Mouse (Mus musculus) lung, embryonic 16.5 days (tissue): ENCODE measurements at regions not wholly inside any gene's neighbourhood (a gene's known extent, or its start where the extent isn't known, plus 50 kb on each side); places are given as distances from the start of the nearest gene placed in this dataset.

Source experiments
- ATAC-seq: fragments of 200-750 bp; cut with Nextera tagmentation; 2 replicates; pipeline ENCODE4 v1.8.0; 2017; ENCODE audit warnings: low read depth, mild to moderate bottlenecking, moderate library complexity
- H3K27ac ChIP-seq: fragments of 300-500 bp; sonication (generic); 2 replicates; pipeline ENCODE4 v1.5.1; 2014; ENCODE audit warnings: mild to moderate bottlenecking, control low read depth, low read length
- H3K27me3 ChIP-seq: fragments of 300-500 bp; sonication (generic); 2 replicates; pipeline ENCODE4 v1.6.1; 2014; ENCODE audit warnings: low read depth, low read length, mixed read lengths; ENCODE audit not compliant: control insufficient read depth, insufficient read depth
- H3K36me3 ChIP-seq: fragments of 300-500 bp; sonication (generic); 2 replicates; pipeline ENCODE4 v1.6.1; 2014; ENCODE audit warnings: low read length; ENCODE audit not compliant: control insufficient read depth, insufficient read depth
- H3K4me1 ChIP-seq: fragments of 300-500 bp; sonication (generic); replicated peaks from 2 replicates; pipeline ENCODE4 v1.6.1; 2014; ENCODE audit warnings: low read length, mixed read lengths; ENCODE audit not compliant: control insufficient read depth, insufficient read depth
- H3K4me2 ChIP-seq: fragments of 300-500 bp; sonication (generic); 2 replicates; pipeline ENCODE4 v1.6.1; 2014; ENCODE audit warnings: low read depth, low read length, control low read depth
- H3K4me3 ChIP-seq: fragments of 300-500 bp; sonication (generic); 2 replicates; pipeline ENCODE4 v1.5.1; 2014; ENCODE audit warnings: mild to moderate bottlenecking, low read length, control low read depth
- H3K9ac ChIP-seq: fragments of 300-500 bp; sonication (generic); 2 replicates; pipeline ENCODE4 v1.6.1; 2014; ENCODE audit warnings: low read length, control low read depth
- H3K9me3 ChIP-seq: fragments of 300-500 bp; sonication (generic); 2 replicates; pipeline ENCODE4 v1.6.1; 2016; ENCODE audit warnings: low read length; ENCODE audit not compliant: control insufficient read depth
- WGBS: fragments of 180-500 bp; shearing (Covaris S2); extraction: QIAGEN DNeasy Blood & Tissue Kit; methylation state at CpG from one replicate; pipeline ENCODE4 v1.1.7; 2014; 5-methylcytosine and 5-hydroxymethylcytosine counted together

GRCm38 (mm10) chr9:13905086-13905669 lies 77.7 kb downstream of the Fam76b start:
- Histone ChIP-seq H3K27me3 (no peaks in the 10 kb centered on the region), H3K4me2 (no peak overlapping the region), H3K36me3 (no peaks in the 10 kb centered on the region), H3K9me3 (no peaks in the 10 kb centered on the region), H3K4me3 (no peak overlapping the region), H3K27ac (no peak overlapping the region), H3K4me1 (peaks cover 2% of the 10 kb centered on the region; the same call in 1 of the 2 replicates), H3K9ac (no peak overlapping the region)
- ATAC-seq: no peak
- WGBS: 71% methylated on average over 14 of the region's 14 CpGs

GRCm38 (mm10) chr9:13906736-13907135 lies 79.2 kb downstream of the Fam76b start:
- H3K27me3 ChIP-seq: no peaks in the 10 kb centered on the region
- H3K27ac ChIP-seq: no peak overlapping the region
- no peaks in the 10 kb centered on the region for H3K9me3 ChIP-seq
- 85% methylated on average over 6 of the region's 6 CpGs for WGBS
- no peak overlapping the region for H3K4me2 ChIP-seq
- H3K4me1 ChIP-seq: peaks cover 2% of the 10 kb centered on the region; the same call in 1 of the 2 replicates
- no peak overlapping the region for H3K9ac ChIP-seq
- no peaks in the 10 kb centered on the region for H3K36me3 ChIP-seq
- ATAC-seq: no peak
- no peak overlapping the region for H3K4me3 ChIP-seq

- Histone ChIP-seq H3K27ac (no peak overlapping the region), H3K4me2 (no peak overlapping the region), H3K4me1 (peaks cover 2% of the 10 kb centered on the region; the same call in 1 of the 2 replicates), H3K9ac (no peak overlapping the region), H3K27me3 (no peaks in the 10 kb centered on the region), H3K36me3 (no peaks in the 10 kb centered on the region), H3K4me3 (no peak overlapping the region), H3K9me3 (no peaks in the 10 kb centered on the region)
- ATAC-seq: no peak
- 72% methylated on average over 3 of the region's 3 CpGs for WGBS
These were observed 82.1 kb downstream of the Fam76b start for GRCm38 (mm10) chr9:13909604-13910003.

- H3K36me3 ChIP-seq: no peaks in the 10 kb centered on the region
- peaks cover 2% of the 10 kb centered on the region; the same call in 1 of the 2 replicates for H3K4me1 ChIP-seq
- WGBS: 62% methylated on average over 2 of the region's 2 CpGs
- H3K4me3 ChIP-seq: no peak overlapping the region
- H3K9me3 ChIP-seq: no peaks in the 10 kb centered on the region
- no peak overlapping the region for H3K4me2 ChIP-seq
- no peak overlapping the region for H3K27ac ChIP-seq
- no peak overlapping the region for H3K9ac ChIP-seq
- 0 out of 2 replicates have a peak, but pooled peaks have one; percentile 12 for ATAC-seq
- H3K27me3 ChIP-seq: no peaks in the 10 kb centered on the region
These were observed 82.6 kb downstream of the Fam76b start for GRCm38 (mm10) chr9:13910091-13910490.

- no peaks in the 10 kb centered on the region for H3K9me3 ChIP-seq
- H3K36me3 ChIP-seq: no peaks in the 10 kb centered on the region
- H3K4me3 ChIP-seq: no peak overlapping the region
- H3K27me3 ChIP-seq: no peaks in the 10 kb centered on the region
- H3K9ac ChIP-seq: no peak overlapping the region
- H3K4me2 ChIP-seq: no peak overlapping the region
- no peak overlapping the region for H3K27ac ChIP-seq
- H3K4me1 ChIP-seq: peaks cover 2% of the 10 kb centered on the region; the same call in 1 of the 2 replicates
- WGBS: 64% methylated on average over 3 of the region's 3 CpGs
- ATAC-seq: no peak
These were observed 85.9 kb downstream of the Fam76b start for GRCm38 (mm10) chr9:13913459-13913858.

- Histone ChIP-seq H3K9me3 (no peaks in the 10 kb centered on the region), H3K4me3 (no peak overlapping the region), H3K9ac (no peak overlapping the region), H3K4me1 (no peaks in the 10 kb centered on the region), H3K27ac (no peak overlapping the region), H3K36me3 (no peaks in the 10 kb centered on the region), H3K27me3 (no peaks in the 10 kb centered on the region), H3K4me2 (no peak overlapping the region)
- 60% methylated on average over 9 of the region's 9 CpGs for WGBS
- ATAC-seq: no peak
These were observed 86.6 kb downstream of the Fam76b start for GRCm38 (mm10) chr9:13914131-13914530.

GRCm38 (mm10) chr9:13914847-13915246 lies 87.3 kb downstream of the Fam76b start:
- no peaks in the 10 kb centered on the region for H3K9me3 ChIP-seq
- H3K27me3 ChIP-seq: no peaks in the 10 kb centered on the region
- H3K4me2 ChIP-seq: no peak overlapping the region
- H3K4me1 ChIP-seq: no peaks in the 10 kb centered on the region; the same call in 1 of the 2 replicates
- H3K9ac ChIP-seq: no peak overlapping the region
- H3K4me3 ChIP-seq: no peak overlapping the region
- H3K36me3 ChIP-seq: no peaks in the 10 kb centered on the region
- no peak overlapping the region for H3K27ac ChIP-seq
- no peak for ATAC-seq
- 76% methylated on average over 3 of the region's 3 CpGs for WGBS

GRCm38 (mm10) chr9:13916837-13917236 lies 89.3 kb downstream of the Fam76b start:
- no peaks in the 10 kb centered on the region for H3K27me3 ChIP-seq
- no peak overlapping the region for H3K9ac ChIP-seq
- no peak for ATAC-seq
- H3K4me3 ChIP-seq: no peak overlapping the region
- no peak overlapping the region for H3K27ac ChIP-seq
- WGBS: 79% methylated on average over 7 of the region's 7 CpGs
- no peaks in the 10 kb centered on the region for H3K9me3 ChIP-seq
- no peak overlapping the region for H3K4me2 ChIP-seq
- no peaks in the 10 kb centered on the region for H3K36me3 ChIP-seq
- H3K4me1 ChIP-seq: no peaks in the 10 kb centered on the region; the same call in none of the 2 replicates

- no peaks in the 10 kb centered on the region; the same call in none of the 2 replicates for H3K4me1 ChIP-seq
- H3K27ac ChIP-seq: no peak overlapping the region
- no peaks in the 10 kb centered on the region; the same call in 1 of the 2 replicates for H3K9me3 ChIP-seq
- H3K4me3 ChIP-seq: no peak overlapping the region
- no peak for ATAC-seq
- no peak overlapping the region for H3K9ac ChIP-seq
- WGBS: 46% methylated on average over 7 of the region's 7 CpGs
- H3K4me2 ChIP-seq: no peak overlapping the region
- H3K27me3 ChIP-seq: no peaks in the 10 kb centered on the region
- H3K36me3 ChIP-seq: no peaks in the 10 kb centered on the region
These were observed 91.2 kb downstream of the Fam76b start for GRCm38 (mm10) chr9:13918606-13919202.
